Mouse (Mus musculus) thymus, adult 2 months (tissue): ENCODE data around the gene Trim80. TPM values are rescaled to one million over a fixed set of nuclear protein-coding genes. Genes with fewer than 3 reads are reported as not detected.
A peak's percentile ranks its signal among the peaks of the same experiment; 100 is the strongest.

Experiments
- DNase-seq: peaks from one replicate; pipeline ENCODE4 v3.0.0; 2021
- H3K27ac ChIP-seq: fragments of 200-500 bp; 2 replicates; pipeline ENCODE4 v1.5.1; 2012; ENCODE audit warnings: low read length, control low read depth; ENCODE audit not compliant: control insufficient read depth, insufficient read depth
- H3K27me3 ChIP-seq: fragments of 200-500 bp; 2 replicates; pipeline ENCODE4 v1.6.1; 2012; ENCODE audit warnings: mild to moderate bottlenecking, low read length, moderate library complexity, mixed read lengths; ENCODE audit not compliant: control insufficient read depth, insufficient read depth
- H3K36me3 ChIP-seq: fragments of 200-500 bp; 2 replicates; pipeline ENCODE4 v1.6.1; 2012; ENCODE audit warnings: mild to moderate bottlenecking, low read length, moderate library complexity; ENCODE audit not compliant: control insufficient read depth, insufficient read depth
- H3K4me1 ChIP-seq: fragments of 200-500 bp; replicated peaks from 2 replicates; pipeline ENCODE4 v1.6.1; 2012; ENCODE audit warnings: low read length; ENCODE audit not compliant: control insufficient read depth, insufficient read depth
- H3K4me3 ChIP-seq: fragments of 200-500 bp; 2 replicates; pipeline ENCODE4 v1.5.1; 2012; ENCODE audit warnings: mild to moderate bottlenecking, low read length, control low read depth, moderate library complexity; ENCODE audit not compliant: control insufficient read depth, insufficient read depth
- CTCF ChIP-seq: fragments of 200-500 bp; IDR thresholded peaks from 2 replicates; pipeline ENCODE4 v1.5.1; 2012; ENCODE audit warnings: mild to moderate bottlenecking, control low read depth, low read length, moderate library complexity, borderline replicate concordance; ENCODE audit not compliant: control insufficient read depth, poor library complexity, insufficient read depth; ENCODE audit errors: extremely low read depth
- POLR2A ChIP-seq: fragments of 200-500 bp; IDR thresholded peaks from 2 replicates; pipeline ENCODE4 v1.6.1; 2012; ENCODE audit warnings: mild to moderate bottlenecking, low read length, control low read depth, moderate library complexity; ENCODE audit not compliant: control insufficient read depth, poor library complexity, insufficient read depth; ENCODE audit errors: extremely low read depth
- WGBS: fragments of 180-500 bp; shearing (Covaris S2); methylation state at CpG from one replicate; pipeline ENCODE4 v1.1.7; 2018; 5-methylcytosine and 5-hydroxymethylcytosine counted together
- polyA plus RNA-seq: library from polyadenylated mRNA; depleted of rRNA; stranded (reverse); fragments of >200 nt; gene quantifications from 2 replicates; pipeline ENCODE4 v1.2.3, GENCODE M21; 2012

The Trim80 gene
- polyA plus RNA-seq, 1 experiment, result 0.80 TPM

- H3K4me1 ChIP-seq, result peaks cover 34% of the 10 kb centered on the region
- DNase-seq, result no peak
- no peak overlapping the region for H3K4me3 ChIP-seq
- TF ChIP-seq POLR2A (no peak), CTCF (no peak)
- H3K36me3 ChIP-seq, result no peaks in the 10 kb centered on the region
- no peak overlapping the region for H3K27ac ChIP-seq
- H3K27me3 ChIP-seq, result no peaks in the 10 kb centered on the region; the same call in 1 of the 2 replicates
- WGBS, result 60% methylated on average over 5 of the region's 5 CpGs
Measured at GRCm38 (mm10) chr11:115437571-115438122, 2.7 kb upstream of the Trim80 start.

DNA sequence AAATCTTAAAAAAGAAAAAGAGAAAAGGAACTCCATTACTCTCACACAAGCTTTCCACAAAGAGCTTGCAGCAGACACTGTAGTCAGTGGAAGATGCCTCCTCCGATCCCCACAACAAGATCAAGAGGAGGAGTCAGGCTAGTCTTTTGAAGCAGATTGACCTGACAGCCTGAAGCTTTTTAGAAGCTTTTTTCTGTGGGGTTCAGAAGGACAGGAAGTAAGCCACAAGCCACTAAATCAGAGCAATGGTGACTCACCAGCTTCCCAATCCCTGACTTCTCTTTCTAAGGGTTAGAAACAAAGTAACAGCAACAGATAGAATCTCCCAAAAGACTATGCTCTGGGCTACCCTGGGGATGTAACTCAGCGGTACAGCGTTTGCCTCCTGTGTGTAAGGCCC lies 1.0 kb upstream of the Trim80 start:
- WGBS, result 55% methylated on average over 3 of the region's 3 CpGs
- no peak for TF ChIP-seq POLR2A
- TF ChIP-seq CTCF, result no peak
- H3K4me3 ChIP-seq, result no peak overlapping the region
- no peaks in the 10 kb centered on the region for H3K36me3 ChIP-seq
- H3K27me3 ChIP-seq, result no peaks in the 10 kb centered on the region; the same call in 1 of the 2 replicates
- no peak overlapping the region for H3K27ac ChIP-seq
- H3K4me1 ChIP-seq, result peaks cover 33% of the 10 kb centered on the region
- no peak for DNase-seq

DNA sequence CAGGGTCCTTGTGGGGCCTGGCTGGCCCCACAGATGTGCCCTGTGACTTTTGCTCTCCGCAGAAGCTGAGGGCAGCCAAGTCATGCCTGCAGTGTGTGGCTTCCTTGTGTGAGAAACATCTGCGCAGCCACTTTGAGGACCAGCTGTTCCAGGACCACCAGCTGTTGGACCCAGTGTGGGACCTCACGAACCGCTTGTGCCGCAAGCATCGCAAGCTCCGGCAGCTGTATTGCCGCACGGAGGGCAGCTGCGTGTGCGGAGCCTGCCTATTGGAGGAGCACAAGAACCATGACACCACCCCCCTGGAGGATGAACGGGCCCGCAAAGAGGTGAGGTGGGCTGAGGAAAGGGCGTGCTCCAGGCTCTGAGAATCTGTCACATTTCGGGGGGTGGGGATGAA lies 1.1 kb downstream of the Trim80 start:
- DNase-seq, result peak; percentile 51

GRCm38 (mm10) chr11:115446906-115447305 lies 6.6 kb downstream of the Trim80 start:
- H3K4me3 ChIP-seq, result no peak overlapping the region
- H3K4me1 ChIP-seq, result peaks cover 44% of the 10 kb centered on the region
- H3K36me3 ChIP-seq, result no peaks in the 10 kb centered on the region
- H3K27me3 ChIP-seq, result no peaks in the 10 kb centered on the region
- DNase-seq, result no peak
- WGBS, result 94% methylated on average over 3 of the region's 3 CpGs
- H3K27ac ChIP-seq, result no peak overlapping the region
- TF ChIP-seq POLR2A (no peak), CTCF (no peak)

More for the DNA sequence above, 1.1 kb downstream of the Trim80 start:
- no peaks in the 10 kb centered on the region; the same call in 1 of the 2 replicates for H3K27me3 ChIP-seq
- no peak for TF ChIP-seq POLR2A
- no peak for TF ChIP-seq CTCF
- H3K27ac ChIP-seq, result peak overlapping the region; percentile 30; the same call in 1 of the 2 replicates
- H3K4me3 ChIP-seq, result no peak overlapping the region
- peaks cover 33% of the 10 kb centered on the region for H3K4me1 ChIP-seq
- H3K36me3 ChIP-seq, result no peaks in the 10 kb centered on the region
- WGBS, result 73% methylated on average over 15 of the region's 15 CpGs

- no peak for TF ChIP-seq CTCF
- TF ChIP-seq POLR2A, result no peak
- H3K36me3 ChIP-seq, result no peaks in the 10 kb centered on the region
- H3K27ac ChIP-seq, result no peak overlapping the region
- H3K27me3 ChIP-seq, result no peaks in the 10 kb centered on the region
- 96% methylated on average over 11 of the region's 11 CpGs for WGBS
- peaks cover 46% of the 10 kb centered on the region for H3K4me1 ChIP-seq
- no peak for DNase-seq
- no peak overlapping the region for H3K4me3 ChIP-seq
Measured at GRCm38 (mm10) chr11:115447321-115447885, 7.1 kb downstream of the Trim80 start.

GRCm38 (mm10) chr11:115448075-115448474 lies 7.7 kb downstream of the Trim80 start:
- no peak for DNase-seq
- WGBS, result 96% methylated on average over 16 of the region's 16 CpGs
- H3K4me3 ChIP-seq, result no peak overlapping the region
- H3K36me3 ChIP-seq, result no peaks in the 10 kb centered on the region
- H3K27me3 ChIP-seq, result no peaks in the 10 kb centered on the region
- peaks cover 48% of the 10 kb centered on the region for H3K4me1 ChIP-seq
- TF ChIP-seq CTCF (no peak), POLR2A (no peak)
- H3K27ac ChIP-seq, result no peak overlapping the region

- no peak overlapping the region for H3K27ac ChIP-seq
- DNase-seq, result no peak
- H3K4me3 ChIP-seq, result no peak overlapping the region
- no peaks in the 10 kb centered on the region for H3K36me3 ChIP-seq
- WGBS, result 95% methylated on average over 7 of the region's 7 CpGs
- H3K4me1 ChIP-seq, result peaks cover 56% of the 10 kb centered on the region
- TF ChIP-seq POLR2A (no peak), CTCF (no peak)
- no peaks in the 10 kb centered on the region for H3K27me3 ChIP-seq
Measured at GRCm38 (mm10) chr11:115448998-115449397, 8.7 kb downstream of the Trim80 start.

DNA sequence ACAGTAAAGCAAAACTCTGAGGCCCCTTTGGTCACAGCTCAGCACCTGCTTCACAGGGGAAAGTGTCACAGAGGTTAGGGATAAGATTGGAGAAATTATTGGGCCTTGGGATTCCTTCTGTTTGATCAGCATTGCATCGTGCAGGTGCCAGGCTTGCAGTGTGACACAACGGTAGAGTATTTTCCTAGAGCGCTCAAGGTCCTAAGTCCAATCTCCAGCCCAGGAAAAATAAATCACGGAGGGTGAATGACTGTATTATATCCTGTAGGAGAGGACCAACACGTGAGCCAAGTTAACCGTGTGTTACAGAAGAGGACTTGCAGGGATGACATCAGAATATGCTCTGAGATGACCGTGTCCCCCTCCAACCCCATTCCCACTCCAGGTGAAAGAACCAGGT lies 9.8 kb downstream of the Trim80 start:
- peaks cover 55% of the 10 kb centered on the region for H3K4me1 ChIP-seq
- no peak for DNase-seq
- no peak overlapping the region for H3K4me3 ChIP-seq
- TF ChIP-seq POLR2A (no peak), CTCF (no peak)
- H3K27me3 ChIP-seq, result no peaks in the 10 kb centered on the region
- 98% methylated on average over 7 of the region's 7 CpGs for WGBS
- H3K27ac ChIP-seq, result no peak overlapping the region
- H3K36me3 ChIP-seq, result no peaks in the 10 kb centered on the region
